Mouse (Mus musculus) neural tube, embryonic 11.5 days (tissue): Measurements from ENCODE around the gene Pcyt1a. TPM values are rescaled to one million over a fixed set of nuclear protein-coding genes. Genes with fewer than 3 reads are reported as not detected.

ENCODE experiments used
- ATAC-seq: fragments of 200-750 bp; cut with Nextera tagmentation; 2 replicates; pipeline ENCODE4 v1.8.0; 2017; ENCODE audit warnings: moderate number of reproducible peaks, mild to moderate bottlenecking, moderate TSS enrichment, moderate library complexity; ENCODE audit not compliant: insufficient read depth, low FRiP score, low TSS enrichment
- DNase-seq: peaks from one replicate; pipeline ENCODE4 v3.0.0-alpha.2; 2015; ENCODE audit warnings: low spot score
- H3K27ac ChIP-seq: fragments of 300-500 bp; sonication (generic); 2 replicates; pipeline ENCODE4 v1.5.1; 2014; ENCODE audit warnings: low read depth, mild to moderate bottlenecking, low read length
- H3K27me3 ChIP-seq: fragments of 300-500 bp; sonication (generic); 2 replicates; pipeline ENCODE4 v1.6.1; 2014; ENCODE audit warnings: mild to moderate bottlenecking, low read length, mixed read lengths; ENCODE audit not compliant: control insufficient read depth, insufficient read depth
- H3K36me3 ChIP-seq: fragments of 300-500 bp; sonication (generic); 2 replicates; pipeline ENCODE4 v1.6.1; 2014; ENCODE audit warnings: mild to moderate bottlenecking, low read length, moderate library complexity, mixed read lengths; ENCODE audit not compliant: control insufficient read depth, insufficient read depth
- H3K4me1 ChIP-seq: fragments of 300-500 bp; sonication (generic); 2 replicates; pipeline ENCODE4 v1.6.1; 2014; ENCODE audit warnings: low read length, mixed read lengths; ENCODE audit not compliant: control insufficient read depth, insufficient read depth
- H3K4me2 ChIP-seq: fragments of 300-500 bp; sonication (generic); 2 replicates; pipeline ENCODE4 v1.6.1; 2014; ENCODE audit warnings: low read depth, mild to moderate bottlenecking, moderate library complexity
- H3K4me3 ChIP-seq: fragments of 300-500 bp; sonication (generic); 2 replicates; pipeline ENCODE4 v1.5.1; 2014; ENCODE audit warnings: low read depth, low read length
- H3K9ac ChIP-seq: fragments of 300-500 bp; sonication (generic); 2 replicates; pipeline ENCODE4 v1.6.1; 2014; ENCODE audit warnings: mild to moderate bottlenecking, low read length
- H3K9me3 ChIP-seq: fragments of 300-500 bp; sonication (generic); 2 replicates; pipeline ENCODE4 v1.6.1; 2016; ENCODE audit warnings: low read length; ENCODE audit not compliant: control insufficient read depth
- WGBS: fragments of 180-500 bp; shearing (Covaris S2); extraction: QIAGEN DNeasy Blood & Tissue Kit; methylation state at CpG from one replicate; pipeline ENCODE4 v1.1.7; 2014; 5-methylcytosine and 5-hydroxymethylcytosine counted together
- polyA plus RNA-seq: library from polyadenylated mRNA; unstranded; fragments of >200 nt; fragmentation: Nextera tagmentation; extraction: Ambion mirVana; gene quantifications from 2 replicates; pipeline ENCODE4 v1.2.1, GENCODE M21; 2014

The Pcyt1a gene
- polyA plus RNA-seq, 1 experiment from 2014 or later, result 48.0 TPM

- ATAC-seq (no peak), DNase-seq (no peak)
- H3K4me1 ChIP-seq, result no peaks in the 10 kb centered on the region
- H3K4me3 ChIP-seq, result no peak overlapping the region
- no peaks in the 10 kb centered on the region for H3K27me3 ChIP-seq
- H3K4me2 ChIP-seq, result no peak overlapping the region
- H3K9ac ChIP-seq, result no peak overlapping the region
- no peaks in the 10 kb centered on the region for H3K9me3 ChIP-seq
- no peaks in the 10 kb centered on the region for H3K36me3 ChIP-seq
- H3K27ac ChIP-seq, result no peak overlapping the region
These were observed 25.4 kb downstream of the Pcyt1a start for GRCm38 (mm10) chr16:32456086-32456485.

GRCm38 (mm10) chr16:32456761-32457160 lies 26.0 kb downstream of the Pcyt1a start:
- no peak overlapping the region for H3K9ac ChIP-seq
- H3K4me2 ChIP-seq, result no peak overlapping the region
- H3K27me3 ChIP-seq, result no peaks in the 10 kb centered on the region
- no peaks in the 10 kb centered on the region for H3K4me1 ChIP-seq
- DNase-seq (no peak), ATAC-seq (no peak)
- H3K36me3 ChIP-seq, result no peaks in the 10 kb centered on the region
- no peaks in the 10 kb centered on the region for H3K9me3 ChIP-seq
- no peak overlapping the region for H3K4me3 ChIP-seq
- H3K27ac ChIP-seq, result no peak overlapping the region
- 94% methylated on average over 1 of the region's 1 CpGs for WGBS

GRCm38 (mm10) chr16:32457589-32458386 lies 27.1 kb downstream of the Pcyt1a start:
- Histone ChIP-seq H3K4me1 (no peaks in the 10 kb centered on the region), H3K4me3 (no peak overlapping the region), H3K27me3 (no peaks in the 10 kb centered on the region), H3K9ac (no peak overlapping the region), H3K36me3 (no peaks in the 10 kb centered on the region; the same call in 1 of the 2 replicates), H3K9me3 (no peaks in the 10 kb centered on the region), H3K27ac (no peak overlapping the region), H3K4me2 (no peak overlapping the region)
- ATAC-seq (no peak), DNase-seq (peak; percentile 16)
- WGBS, result 60% methylated on average over 10 of the region's 10 CpGs

GRCm38 (mm10) chr16:32460518-32460917 lies 29.8 kb downstream of the Pcyt1a start:
- H3K9ac ChIP-seq, result no peak overlapping the region
- 67% methylated on average over 4 of the region's 4 CpGs for WGBS
- DNase-seq (no peak), ATAC-seq (no peak)
- no peak overlapping the region for H3K4me2 ChIP-seq
- H3K27ac ChIP-seq, result no peak overlapping the region
- no peak overlapping the region for H3K4me3 ChIP-seq
- no peaks in the 10 kb centered on the region for H3K4me1 ChIP-seq
- peaks cover 3% of the 10 kb centered on the region for H3K36me3 ChIP-seq
- H3K9me3 ChIP-seq, result no peaks in the 10 kb centered on the region
- H3K27me3 ChIP-seq, result no peaks in the 10 kb centered on the region

GRCm38 (mm10) chr16:32461713-32462112 lies 31.0 kb downstream of the Pcyt1a start:
- no peaks in the 10 kb centered on the region for H3K4me1 ChIP-seq
- 94% methylated on average over 5 of the region's 5 CpGs for WGBS
- no peak overlapping the region for H3K9ac ChIP-seq
- H3K4me3 ChIP-seq, result no peak overlapping the region
- H3K36me3 ChIP-seq, result peaks cover 3% of the 10 kb centered on the region
- no peak overlapping the region for H3K27ac ChIP-seq
- H3K4me2 ChIP-seq, result no peak overlapping the region
- ATAC-seq (no peak), DNase-seq (no peak)
- no peaks in the 10 kb centered on the region for H3K27me3 ChIP-seq
- H3K9me3 ChIP-seq, result no peaks in the 10 kb centered on the region

- Histone ChIP-seq H3K9me3 (no peaks in the 10 kb centered on the region), H3K4me1 (no peaks in the 10 kb centered on the region), H3K9ac (no peak overlapping the region), H3K36me3 (peaks cover 3% of the 10 kb centered on the region), H3K4me2 (no peak overlapping the region), H3K4me3 (no peak overlapping the region), H3K27me3 (no peaks in the 10 kb centered on the region), H3K27ac (no peak overlapping the region)
- DNase-seq (no peak), ATAC-seq (no peak)
- WGBS, result 93% methylated on average over 16 of the region's 16 CpGs
These were observed 32.2 kb downstream of the Pcyt1a start for GRCm38 (mm10) chr16:32462950-32463349.

- H3K36me3 ChIP-seq, result peaks cover 3% of the 10 kb centered on the region
- no peaks in the 10 kb centered on the region for H3K27me3 ChIP-seq
- no peak overlapping the region for H3K27ac ChIP-seq
- no peaks in the 10 kb centered on the region for H3K4me1 ChIP-seq
- ATAC-seq (no peak), DNase-seq (no peak)
- no peaks in the 10 kb centered on the region for H3K9me3 ChIP-seq
- H3K4me3 ChIP-seq, result no peak overlapping the region
- H3K4me2 ChIP-seq, result no peak overlapping the region
- 70% methylated on average over 2 of the region's 2 CpGs for WGBS
- no peak overlapping the region for H3K9ac ChIP-seq
These were observed 32.7 kb downstream of the Pcyt1a start for GRCm38 (mm10) chr16:32463426-32463825.

GRCm38 (mm10) chr16:32464908-32465307 lies 34.2 kb downstream of the Pcyt1a start:
- ATAC-seq (no peak), DNase-seq (no peak)
- H3K4me3 ChIP-seq, result no peak overlapping the region
- H3K36me3 ChIP-seq, result peaks cover 3% of the 10 kb centered on the region
- H3K9ac ChIP-seq, result no peak overlapping the region
- no peaks in the 10 kb centered on the region for H3K4me1 ChIP-seq
- H3K4me2 ChIP-seq, result no peak overlapping the region
- 0% methylated on average over 1 of the region's 1 CpGs for WGBS
- no peak overlapping the region for H3K27ac ChIP-seq
- H3K9me3 ChIP-seq, result no peaks in the 10 kb centered on the region
- H3K27me3 ChIP-seq, result no peaks in the 10 kb centered on the region

- Histone ChIP-seq H3K27ac (no peak overlapping the region), H3K27me3 (no peaks in the 10 kb centered on the region), H3K4me2 (no peak overlapping the region), H3K4me3 (no peak overlapping the region), H3K9ac (no peak overlapping the region), H3K9me3 (no peaks in the 10 kb centered on the region), H3K4me1 (no peaks in the 10 kb centered on the region), H3K36me3 (peaks cover 6% of the 10 kb centered on the region; the same call in 1 of the 2 replicates)
- DNase-seq (no peak), ATAC-seq (no peak)
- 79% methylated on average over 3 of the region's 3 CpGs for WGBS
These were observed 37.8 kb downstream of the Pcyt1a start for GRCm38 (mm10) chr16:32468488-32468887.
